1 mouse cellular context compared by ENCODE assay signal in genomic region chr6:129713566-129713965, GRCm38 (mm10).
TF ChIP-seq lines count a peak whose summit lies in the region.

No protein-coding gene starts in this region.

TF ChIP-seq in MEL, 35 proteins besides CTCF, POLR2A, EP300 and RAD21:
- TF ChIP-seq POLR2AphosphoS5 (IDR thresholded peaks at IDR 0.05; ENCODE audit: borderline replicate concordance, low read depth, low read length) (no peak), JUND (IDR thresholded peaks at IDR 0.05; ENCODE audit: low read depth, low read length) (no peak), TCF12 (IDR thresholded peaks at IDR 0.05; ENCODE audit: low read depth, low read length) (no peak), SMC3 (IDR thresholded peaks at IDR 0.05; ENCODE audit: low read depth, low read length) (no peak), POLR2AphosphoS2 (IDR thresholded peaks at IDR 0.05; ENCODE audit: low read length) (no peak), CHD1 (IDR thresholded peaks at IDR 0.05; ENCODE audit: low read depth, low read length) (no peak), HCFC1 (IDR thresholded peaks at IDR 0.05; ENCODE audit: low read depth, low read length) (no peak)
